Mouse (Mus musculus): ENCODE data around the gene Mchr1. TPM values are rescaled to one million over a fixed set of nuclear protein-coding genes. Genes with fewer than 3 reads are reported as not detected.

Mchr1 gene
- total and polyA plus RNA-seq, 3 experiments, result not detected

- TF ChIP-seq MAX (IDR thresholded peaks at IDR 0.05; ENCODE audit: low read length) (no peak), TCF12 (IDR thresholded peaks at IDR 0.05; ENCODE audit: low read depth, low read length) (no peak), BHLHE40 (IDR thresholded peaks at IDR 0.05; ENCODE audit: low read depth, low read length) (no peak), CHD2 (IDR thresholded peaks at IDR 0.05; ENCODE audit: low read length) (no peak), EP300 (IDR thresholded peaks at IDR 0.05; ENCODE audit: low read length) (no peak), TBP (conservative IDR thresholded peaks at IDR 0.05; ENCODE audit: low read depth, low read length) (no peak), POLR2A (IDR thresholded peaks at IDR 0.05; ENCODE audit: low read depth, low read length) (no peak), USF1 (IDR thresholded peaks at IDR 0.05; ENCODE audit: low read depth, low read length) (no peak)
- Histone ChIP-seq H3K9ac (ENCODE audit: insufficient read depth, low read depth) (peak overlapping the region; percentile 69), H3K9me3 (replicated peaks; ENCODE audit: low read length) (no peaks in the 10 kb centered on the region), H3K36me3 (replicated peaks in 1 of 2; ENCODE audit: control insufficient read depth in 1 of 2, insufficient read depth in 1 of 2, low read length in 1 of 2) (peaks cover 0 to 19% of the 10 kb centered on the region in 2 experiments), H3K4me2 (ENCODE audit: insufficient read depth, low read depth, poor library complexity, severe bottlenecking) (peak overlapping the region; percentile 79), H3K27me3 (replicated peaks) (no peaks in the 10 kb centered on the region), H3K79me2 (replicated peaks; ENCODE audit: control insufficient read depth, extremely low read depth, insufficient read depth, poor library complexity, severe bottlenecking) (no peaks in the 10 kb centered on the region; the same call in none of the 2 replicates), H3K4me1 (ENCODE audit: control insufficient read depth in 1 of 2, insufficient read depth in 2 of 2) (peaks cover 10 to 32% of the 10 kb centered on the region in 2 experiments; a peak in 3 of 4 replicates), H3K4me3 (replicated peaks in 1 of 3; ENCODE audit: low read depth in 2 of 3, low read length in 2 of 3, poor library complexity in 1 of 3) (peak overlapping the region; percentile 55 to 95 (median 62)), H3K27ac (ENCODE audit: insufficient read depth, low read depth) (no peak overlapping the region)
- in situ Hi-C loops (cut with MboI; ENCODE audit: low pct_ligation_motif_present, low pct_unique_long_range_greater_than_20kb, low sequenced_read_pairs), result loop anchor here (25.0 kb wide), 1 partner anchor 479 kb away; the partner anchor contains the start of gene Tnrc6b
- DNase-seq (ENCODE audit: extremely low read depth), result no peak
- dilution Hi-C loops (cut with MboI; ENCODE audit: extremely low pct_ligation_motif_present, extremely low pct_unique_long_range_greater_than_20kb, low sequenced_read_pairs), result no loop called here
These were observed 44.0 kb upstream of the Mchr1 start for GRCm38 (mm10) chr15:81191303-81191702.

- no peak for TF ChIP-seq USF1 (IDR thresholded peaks at IDR 0.05; ENCODE audit: low read depth, low read length)
- no peak for TF ChIP-seq E2F4 (IDR thresholded peaks at IDR 0.05; ENCODE audit: insufficient replicate concordance, low read depth, low read length)
- no peak for TF ChIP-seq HCFC1 (IDR thresholded peaks at IDR 0.05; ENCODE audit: low read depth, low read length)
- in situ Hi-C loops (cut with MboI; ENCODE audit: low pct_ligation_motif_present, low pct_unique_long_range_greater_than_20kb, low sequenced_read_pairs) (loop anchor here (25.0 kb wide), 1 partner anchor 480 kb away; the partner anchor contains the start of gene Tnrc6b), dilution Hi-C loops (cut with MboI; ENCODE audit: extremely low pct_ligation_motif_present, extremely low pct_unique_long_range_greater_than_20kb, low sequenced_read_pairs) (no loop called here)
- H3K9ac ChIP-seq (ENCODE audit: insufficient read depth, low read depth), result no peak overlapping the region
- H3K4me1 ChIP-seq (ENCODE audit: control insufficient read depth in 1 of 2, insufficient read depth in 2 of 2), result peaks cover 10 to 42% of the 10 kb centered on the region in 2 experiments; a peak in 3 of 4 replicates
- H3K36me3 ChIP-seq (replicated peaks in 1 of 2; ENCODE audit: control insufficient read depth in 1 of 2, insufficient read depth in 1 of 2, low read length in 1 of 2), result peaks cover 0 to 10% of the 10 kb centered on the region in 2 experiments
- no peaks in the 10 kb centered on the region for H3K9me3 ChIP-seq (replicated peaks; ENCODE audit: low read length)
- H3K27me3 ChIP-seq (replicated peaks), result no peaks in the 10 kb centered on the region
- DNase-seq (ENCODE audit: extremely low read depth), result no peak
- H3K4me3 ChIP-seq (replicated peaks in 1 of 3; ENCODE audit: low read depth in 2 of 3, low read length in 2 of 3, poor library complexity in 1 of 3), result no peak overlapping the region
- H3K79me2 ChIP-seq (replicated peaks; ENCODE audit: control insufficient read depth, extremely low read depth, insufficient read depth, poor library complexity, severe bottlenecking), result no peaks in the 10 kb centered on the region; the same call in none of the 2 replicates
- H3K27ac ChIP-seq (ENCODE audit: insufficient read depth, low read depth), result no peak overlapping the region
- H3K4me2 ChIP-seq (ENCODE audit: insufficient read depth, low read depth, poor library complexity, severe bottlenecking), result no peak overlapping the region
These were observed 43.0 kb upstream of the Mchr1 start for GRCm38 (mm10) chr15:81192316-81192715.

- no peak overlapping the region for H3K4me3 ChIP-seq (replicated peaks in 1 of 3; ENCODE audit: low read depth in 2 of 3, low read length in 2 of 3, poor library complexity in 1 of 3)
- no peak overlapping the region for H3K9ac ChIP-seq (ENCODE audit: insufficient read depth, low read depth)
- H3K79me2 ChIP-seq (replicated peaks; ENCODE audit: control insufficient read depth, extremely low read depth, insufficient read depth, poor library complexity, severe bottlenecking), result no peaks in the 10 kb centered on the region; the same call in none of the 2 replicates
- no peaks in the 10 kb centered on the region for H3K9me3 ChIP-seq (replicated peaks; ENCODE audit: low read length)
- dilution Hi-C loops (cut with MboI; ENCODE audit: extremely low pct_ligation_motif_present, extremely low pct_unique_long_range_greater_than_20kb, low sequenced_read_pairs) (no loop called here), in situ Hi-C loops (cut with MboI; ENCODE audit: low pct_ligation_motif_present, low pct_unique_long_range_greater_than_20kb, low sequenced_read_pairs) (loop anchor here (25.0 kb wide), 1 partner anchor 481 kb away; the partner anchor contains the start of gene Tnrc6b)
- no peak overlapping the region for H3K27ac ChIP-seq (ENCODE audit: insufficient read depth, low read depth)
- H3K36me3 ChIP-seq (replicated peaks in 1 of 2; ENCODE audit: control insufficient read depth in 1 of 2, insufficient read depth in 1 of 2, low read length in 1 of 2), result peaks cover 0 to 4% of the 10 kb centered on the region in 2 experiments
- H3K27me3 ChIP-seq (replicated peaks), result no peaks in the 10 kb centered on the region
- H3K4me1 ChIP-seq (ENCODE audit: control insufficient read depth in 1 of 2, insufficient read depth in 2 of 2), result peaks cover 10 to 42% of the 10 kb centered on the region in 2 experiments; a peak in 3 of 4 replicates
- no peak for DNase-seq (ENCODE audit: extremely low read depth)
- H3K4me2 ChIP-seq (ENCODE audit: insufficient read depth, low read depth, poor library complexity, severe bottlenecking), result no peak overlapping the region
- no peak for TF ChIP-seq JUN (IDR thresholded peaks at IDR 0.05; ENCODE audit: insufficient read depth, low read depth, low read length)
- no peak for TF ChIP-seq RCOR1 (conservative IDR thresholded peaks at IDR 0.05; ENCODE audit: low read depth, low read length)
- no peak for TF ChIP-seq KAT2A (IDR thresholded peaks at IDR 0.05; ENCODE audit: insufficient replicate concordance, low read length)
- no peak for TF ChIP-seq MYC (IDR thresholded peaks at IDR 0.05; ENCODE audit: low read depth, low read length)
- no peak for TF ChIP-seq TBP (conservative IDR thresholded peaks at IDR 0.05; ENCODE audit: low read depth, low read length)
- TF ChIP-seq BHLHE40 (IDR thresholded peaks at IDR 0.05; ENCODE audit: low read depth, low read length), result no peak
- TF ChIP-seq E2F4 (IDR thresholded peaks at IDR 0.05; ENCODE audit: insufficient replicate concordance, low read depth, low read length), result no peak
- TF ChIP-seq SMC3 (IDR thresholded peaks at IDR 0.05; ENCODE audit: low read depth, low read length), result no peak
- TF ChIP-seq RAD21 (IDR thresholded peaks at IDR 0.05; ENCODE audit: low read depth, low read length), result no peak
- no peak for TF ChIP-seq CHD1 (IDR thresholded peaks at IDR 0.05; ENCODE audit: low read depth, low read length)
- TF ChIP-seq MAX (IDR thresholded peaks at IDR 0.05; ENCODE audit: low read length), result no peak
- no peak for TF ChIP-seq ELF1 (IDR thresholded peaks at IDR 0.05; ENCODE audit: low read depth, low read length)
- TF ChIP-seq NRF1 (IDR thresholded peaks at IDR 0.05; ENCODE audit: low read depth, low read length), result no peak
- no peak for TF ChIP-seq USF2 (conservative IDR thresholded peaks at IDR 0.05; ENCODE audit: low read depth, low read length)
- no peak for TF ChIP-seq ZC3H11A (IDR thresholded peaks at IDR 0.05; ENCODE audit: low read depth, low read length)
- TF ChIP-seq CHD2 (IDR thresholded peaks at IDR 0.05; ENCODE audit: low read length), result no peak
These were observed 42.4 kb upstream of the Mchr1 start for GRCm38 (mm10) chr15:81192858-81193257.

All from CH12.LX (cell line).